Mouse (Mus musculus) neutrophil, adult 5-6 weeks (primary cell): ENCODE data around the gene Pxmp4. TPM values are rescaled to one million over a fixed set of nuclear protein-coding genes. Genes with fewer than 3 reads are reported as not detected.

Experiments
- ATAC-seq: fragments of 151-379, 151-347 bp; 2 replicates; pipeline ENCODE4 v1.8.0; 2017; ENCODE audit warnings: mild to moderate bottlenecking, moderate TSS enrichment; ENCODE audit not compliant: insufficient number of reproducible peaks, poor library complexity, low FRiP score, severe bottlenecking; ENCODE audit errors: extremely low read depth
- total RNA-seq: library from RNA; stranded (forward); fragments of 200-1000 nt; gene quantifications from 2 replicates; pipeline ENCODE4 v1.2.3, GENCODE M21; 2017

Pxmp4 gene
- total RNA-seq, 1 experiment from 2014 or later: 7.4 TPM

DNA sequence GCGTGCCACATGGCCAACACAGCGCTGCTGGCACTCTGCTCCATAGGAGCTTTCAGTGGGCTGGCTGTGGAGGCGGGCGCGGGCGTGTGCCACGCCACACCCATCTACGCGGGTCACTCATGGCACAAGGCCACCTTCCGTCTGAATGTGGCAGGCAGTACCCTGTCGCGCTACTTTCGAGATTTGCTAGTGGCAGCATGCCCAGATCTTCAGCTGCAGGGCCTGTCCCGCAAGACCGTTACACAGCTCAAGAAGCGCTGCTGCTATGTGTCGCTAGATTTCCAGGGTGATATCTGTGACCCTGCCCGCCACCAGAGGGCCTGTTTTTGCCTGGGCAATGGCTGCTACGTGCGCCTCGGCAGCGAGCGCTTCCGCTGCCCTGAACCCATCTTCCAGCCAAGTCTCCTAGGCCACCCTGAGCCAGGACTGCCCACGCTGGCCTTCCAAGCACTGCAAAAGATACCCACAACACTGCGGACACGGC is 51.0 kb downstream of the Pxmp4 start:
- ATAC-seq: peak; percentile 53; the same call in 1 of the 2 replicates

- ATAC-seq: no peak
Measured at GRCm38 (mm10) chr2:154551927-154552326, 51.6 kb downstream of the Pxmp4 start.

GRCm38 (mm10) chr2:154551476-154551875 is 52.0 kb downstream of the Pxmp4 start, which contains the start of gene Actl10:
Gene Actl10, plus strand, starts transcription at chr2:154551776.
- no peak for ATAC-seq

- no peak for ATAC-seq
Measured at GRCm38 (mm10) chr2:154550937-154551336, 52.6 kb downstream of the Pxmp4 start.

GRCm38 (mm10) chr2:154549886-154550189 is 53.7 kb downstream of the Pxmp4 start:
- ATAC-seq: no peak

- ATAC-seq: no peak
Measured at GRCm38 (mm10) chr2:154549127-154549885, 54.2 kb downstream of the Pxmp4 start.

GRCm38 (mm10) chr2:154548688-154549087 is 54.8 kb downstream of the Pxmp4 start:
- no peak for ATAC-seq

GRCm38 (mm10) chr2:154546711-154547110 is 56.8 kb downstream of the Pxmp4 start, which contains the start of gene 1700003F12Rik:
Gene 1700003F12Rik, plus strand, starts transcription at chr2:154547085.
- no peak for ATAC-seq

- ATAC-seq: no peak
Measured at GRCm38 (mm10) chr2:154543567-154544347, 59.8 kb downstream of the Pxmp4 start.

DNA sequence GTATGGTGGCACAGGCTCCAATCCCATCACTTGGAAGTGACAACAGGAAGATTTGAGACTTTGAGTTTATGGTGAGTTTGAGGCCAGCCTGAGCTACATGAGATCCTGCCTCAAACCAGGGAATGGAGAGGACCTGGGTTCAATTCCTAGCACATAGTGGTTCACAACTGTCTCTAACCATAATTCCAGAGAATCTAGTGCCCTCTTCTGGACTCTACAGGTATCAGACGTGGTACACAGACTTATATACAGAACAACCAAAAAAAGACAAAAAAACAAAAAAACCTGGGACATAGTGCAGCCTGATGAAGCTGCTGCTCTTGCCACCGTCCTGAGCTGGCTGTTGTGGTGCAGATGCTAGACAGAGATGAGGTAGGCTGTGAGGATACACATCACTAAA is 61.9 kb downstream of the Pxmp4 start:
- no peak for ATAC-seq

- ATAC-seq: no peak
Measured at GRCm38 (mm10) chr2:154539720-154540119, 63.8 kb downstream of the Pxmp4 start.

DNA sequence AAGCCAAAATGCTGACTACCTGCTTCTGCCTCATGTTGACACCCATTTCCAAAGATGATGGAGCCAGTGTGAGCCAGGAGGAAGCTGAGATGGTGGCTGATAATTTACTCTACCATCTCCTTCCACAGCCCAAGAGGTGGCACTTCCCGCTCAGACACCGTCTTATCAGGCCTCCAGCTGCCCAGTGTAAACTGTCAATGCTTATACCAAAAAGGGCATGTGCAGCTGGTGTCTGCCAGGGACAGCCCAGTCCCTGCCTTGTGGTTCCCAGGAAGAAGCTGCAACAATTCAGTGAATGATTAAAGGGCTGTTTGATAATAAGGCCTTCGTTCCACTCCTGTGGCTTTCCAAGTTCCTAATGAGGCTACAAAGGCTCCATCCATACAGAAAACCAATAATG is 64.8 kb downstream of the Pxmp4 start:
- no peak for ATAC-seq

GRCm38 (mm10) chr2:154538310-154538709 is 65.2 kb downstream of the Pxmp4 start:
- ATAC-seq: no peak

Other genes with a start within 250 kb of the Pxmp4 start
- gene Cdk5rap1, start 230.7 kb downstream of the Pxmp4 start, total RNA-seq: 9.8 and 10.1 TPM in 2 replicates
- 0.86 and 2.4 TPM in 2 replicates for gene Snta1, start 195.6 kb downstream of the Pxmp4 start, total RNA-seq
- 23.9 and 24.7 TPM in 2 replicates for gene Cbfa2t2, start 167.2 kb downstream of the Pxmp4 start, total RNA-seq
- gene 1700003F12Rik, start 56.6 kb downstream of the Pxmp4 start, total RNA-seq: 1.2 TPM in 1 of 2 replicates, not detected in the other
- gene Actl10, start 51.9 kb downstream of the Pxmp4 start, total RNA-seq: 0.25 TPM in 1 of 2 replicates, not detected in the other
- gene Necab3, start 44.8 kb downstream of the Pxmp4 start, total RNA-seq: not detected in 2 replicates
- gene E2f1, start 33.8 kb downstream of the Pxmp4 start, total RNA-seq: 0.98 and 1.5 TPM in 2 replicates
- gene Zfp341, start 9.6 kb upstream of the Pxmp4 start, total RNA-seq: 3.3 and 4.3 TPM in 2 replicates
- gene 4930519P11Rik, start 9.7 kb upstream of the Pxmp4 start, total RNA-seq: 4.8 and 5.4 TPM in 2 replicates
- 151 and 159 TPM in 2 replicates for gene Chmp4b, start 48.0 kb upstream of the Pxmp4 start, total RNA-seq
- gene Gm14214, start 166.3 kb upstream of the Pxmp4 start, total RNA-seq: not detected in 2 replicates
- 106 and 108 TPM in 2 replicates for gene Raly, start 187.4 kb upstream of the Pxmp4 start, total RNA-seq
- gene a, start 187.7 kb upstream of the Pxmp4 start, total RNA-seq: not detected in 2 replicates